Mouse (Mus musculus): ENCODE data around the gene Cacna1d. TPM values are rescaled to one million over a fixed set of nuclear protein-coding genes. Genes with fewer than 3 reads are reported as not detected.
A peak's percentile ranks its signal among the peaks of the same experiment; 100 is the strongest.

Cacna1d gene
- polyA plus RNA-seq, 1 experiment, result 26.2 TPM

DNA sequence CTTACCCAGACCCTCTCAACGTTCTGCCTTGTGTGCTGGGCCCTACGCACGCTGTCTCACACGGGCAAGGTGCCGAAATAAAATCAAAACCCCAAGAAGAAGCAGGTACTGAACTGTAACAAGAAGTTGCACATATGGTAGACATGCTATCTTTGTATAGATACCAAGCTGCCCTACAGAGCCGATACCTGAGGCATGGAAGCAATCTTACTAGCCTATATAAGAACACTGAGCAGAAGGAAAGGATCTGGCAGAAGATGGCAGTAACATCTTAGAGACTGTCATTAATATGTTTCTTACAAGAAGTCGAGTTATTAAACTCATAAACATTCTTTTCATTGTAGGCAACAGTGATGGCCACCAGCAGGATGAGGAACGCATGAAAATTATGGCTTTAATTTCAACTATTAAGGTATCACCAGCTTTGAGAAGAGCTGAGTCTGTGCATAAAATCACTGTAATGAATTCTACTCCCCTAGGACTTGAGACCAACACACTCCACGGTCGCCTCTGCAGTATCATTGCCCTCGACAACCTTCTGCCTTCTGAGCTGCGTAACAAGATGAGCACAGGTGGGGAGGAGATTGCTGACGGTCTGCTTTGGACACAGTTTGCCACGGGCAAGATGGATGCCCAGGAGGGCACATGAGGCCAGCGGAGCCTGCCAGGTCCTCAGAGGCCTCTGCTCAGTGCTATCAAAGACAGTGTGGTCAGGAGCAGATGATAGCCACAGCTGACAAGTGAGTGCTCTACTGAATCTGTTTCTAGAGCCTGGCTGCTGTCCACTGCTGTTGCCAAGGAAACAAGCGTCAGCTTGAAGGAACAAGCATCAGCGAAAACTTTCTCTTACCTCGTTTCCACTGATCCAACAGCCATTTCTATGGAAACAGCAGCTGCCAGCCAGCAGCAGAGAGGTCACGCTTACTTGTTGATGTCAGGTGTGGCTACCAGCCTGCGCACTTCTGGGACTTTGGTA lies 327.2 kb downstream of the Cacna1d start:
- no peak overlapping the region for H3K4me3 ChIP-seq (replicated peaks; ENCODE audit: extremely low read depth, low read depth, low read length)
- H3K4me1 ChIP-seq (ENCODE audit: control insufficient read depth, insufficient read depth, low read length), result no peaks in the 10 kb centered on the region
- TF ChIP-seq CTCF (IDR thresholded peaks at IDR 0.05; ENCODE audit: insufficient read depth, low read length) (no peak), POLR2A (IDR thresholded peaks at IDR 0.05; ENCODE audit: borderline replicate concordance, extremely low read depth, low read depth, low read length) (no peak)
- 74% methylated on average over 20 of the region's 20 CpGs for WGBS
- no peak for DNase-seq

DNA sequence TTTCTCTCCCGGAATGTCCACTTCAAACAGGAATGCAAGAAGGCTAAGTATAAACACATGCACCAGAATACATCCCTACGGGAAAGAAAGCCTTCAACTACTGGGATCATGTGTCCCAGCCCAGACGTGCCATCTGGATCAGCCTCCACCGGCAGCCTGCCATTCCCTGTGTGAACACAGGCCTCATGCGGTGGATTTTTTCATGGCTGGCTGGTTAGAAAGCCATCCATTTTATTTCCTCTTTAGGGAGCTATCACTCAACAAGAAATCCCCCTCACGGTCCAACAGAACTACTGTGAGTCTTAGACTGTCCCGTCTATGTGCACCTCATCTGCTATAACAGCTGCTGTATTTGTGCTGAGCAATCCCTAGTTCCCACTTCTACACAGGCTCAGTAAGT lies 343.5 kb downstream of the Cacna1d start:
- DNase-seq, result no peak
- TF ChIP-seq POLR2A (IDR thresholded peaks at IDR 0.05; ENCODE audit: borderline replicate concordance, extremely low read depth, low read depth, low read length) (no peak), CTCF (IDR thresholded peaks at IDR 0.05; ENCODE audit: insufficient read depth, low read length) (no peak)
- WGBS, result 66% methylated on average over 7 of the region's 7 CpGs

DNA sequence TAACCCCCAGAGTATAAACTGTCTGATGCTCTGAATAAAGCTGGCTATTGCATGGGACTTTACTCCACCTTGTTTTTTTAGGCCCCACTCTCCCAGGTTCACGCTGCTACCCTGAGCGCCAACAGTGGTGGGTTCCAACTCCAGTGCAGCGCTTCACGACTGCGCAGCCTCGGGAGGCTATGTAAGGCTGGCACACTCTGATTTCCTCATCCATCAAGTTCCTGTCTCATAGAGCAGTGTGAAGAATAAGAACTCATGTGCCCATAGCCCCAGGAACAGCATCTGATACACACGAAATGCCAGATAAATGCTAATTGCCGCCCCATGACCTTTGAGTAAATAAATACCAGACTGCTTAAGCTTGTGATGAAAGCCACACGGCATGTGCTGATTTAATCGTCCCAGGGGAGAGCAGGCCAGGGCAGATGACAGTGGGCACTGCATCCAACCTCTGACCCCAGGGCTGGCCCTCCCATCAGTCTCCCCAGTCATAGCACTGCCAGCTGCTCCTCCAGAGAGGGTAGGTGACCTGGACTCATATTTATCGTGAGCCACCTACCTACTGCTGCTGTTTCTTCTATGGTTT lies 352.8 kb downstream of the Cacna1d start:
- TF ChIP-seq CTCF (IDR thresholded peaks at IDR 0.05; ENCODE audit: insufficient read depth, low read length) (no peak), POLR2A (IDR thresholded peaks at IDR 0.05; ENCODE audit: borderline replicate concordance, extremely low read depth, low read depth, low read length) (no peak)
- peaks cover 4% of the 10 kb centered on the region; the same call in 1 of the 2 replicates for H3K4me1 ChIP-seq (ENCODE audit: control insufficient read depth, insufficient read depth, low read length)
- no peak overlapping the region for H3K4me3 ChIP-seq (replicated peaks; ENCODE audit: extremely low read depth, low read depth, low read length)
- WGBS, result 58% methylated on average over 11 of the region's 11 CpGs
- no peak for DNase-seq

More for the DNA sequence above, 343.5 kb downstream of the Cacna1d start:
- Histone ChIP-seq H3K4me1 (ENCODE audit: control insufficient read depth, insufficient read depth, low read length) (no peaks in the 10 kb centered on the region), H3K4me3 (replicated peaks; ENCODE audit: extremely low read depth, low read depth, low read length) (no peak overlapping the region)

DNA sequence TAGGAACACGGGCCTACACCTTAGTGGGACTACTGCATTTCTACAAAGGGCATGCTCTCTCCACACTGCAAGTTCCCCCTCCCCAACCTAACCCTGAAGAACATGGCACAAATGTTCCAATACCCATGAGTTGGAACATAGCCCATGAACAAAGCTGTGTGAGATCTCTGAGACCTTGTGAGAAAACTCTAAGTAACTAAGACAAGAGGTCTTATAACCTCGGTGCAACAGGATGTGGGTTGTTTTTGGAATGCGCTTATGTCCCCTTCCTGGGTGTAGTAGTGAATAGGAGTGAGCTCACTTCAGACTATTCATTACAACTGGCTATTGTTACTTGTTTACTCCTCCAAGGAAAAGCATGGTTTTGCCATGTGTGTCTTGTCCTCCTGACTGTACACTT lies 353.3 kb downstream of the Cacna1d start:
- TF ChIP-seq CTCF (IDR thresholded peaks at IDR 0.05; ENCODE audit: insufficient read depth, low read length) (no peak), POLR2A (IDR thresholded peaks at IDR 0.05; ENCODE audit: borderline replicate concordance, extremely low read depth, low read depth, low read length) (no peak)
- H3K4me3 ChIP-seq (replicated peaks; ENCODE audit: extremely low read depth, low read depth, low read length), result no peak overlapping the region
- H3K4me1 ChIP-seq (ENCODE audit: control insufficient read depth, insufficient read depth, low read length), result peaks cover 4% of the 10 kb centered on the region; the same call in 1 of the 2 replicates
- 49% methylated on average over 3 of the region's 3 CpGs for WGBS
- no peak for DNase-seq

DNA sequence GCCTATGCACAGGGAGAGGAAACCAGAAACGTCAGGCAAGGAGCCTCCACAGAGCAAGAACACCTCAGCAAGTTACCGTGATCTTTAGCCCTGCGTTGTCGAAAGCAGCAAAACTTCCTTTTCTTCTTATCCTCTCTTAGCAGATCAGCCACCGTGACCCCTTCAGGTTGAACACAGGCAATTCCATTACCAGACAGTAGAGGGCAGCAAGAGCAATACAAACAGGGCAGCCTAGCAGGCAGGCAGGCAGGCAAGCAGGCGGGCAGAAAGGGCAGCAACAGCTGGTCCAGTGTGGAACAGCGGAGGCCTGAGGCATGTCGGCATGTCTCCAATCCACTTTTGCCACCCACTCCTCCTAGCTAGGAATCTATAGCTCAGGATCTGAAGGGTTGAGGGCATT lies 354.3 kb downstream of the Cacna1d start:
- WGBS, result 2% methylated on average over 8 of the region's 8 CpGs

DNA sequence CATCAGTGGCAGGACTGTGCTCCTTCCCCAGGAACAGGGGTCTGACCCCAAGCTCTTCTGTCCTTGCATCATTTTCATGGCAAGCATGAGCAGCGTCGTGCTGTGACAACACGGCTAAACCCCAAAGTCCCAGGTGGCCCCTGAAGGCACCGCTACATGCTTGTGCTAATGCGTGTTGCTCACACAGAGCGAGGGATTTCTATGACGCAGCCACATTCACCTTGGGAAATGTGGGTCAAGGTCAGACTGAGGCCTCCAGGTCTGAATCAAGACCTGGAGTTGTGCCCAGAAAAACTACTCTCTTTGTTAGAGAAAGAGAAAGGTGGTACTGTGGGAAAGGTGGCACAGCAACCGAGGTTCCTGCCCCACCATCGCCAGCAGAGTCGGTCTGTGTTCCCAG lies 355.9 kb downstream of the Cacna1d start:
- Histone ChIP-seq H3K4me1 (ENCODE audit: control insufficient read depth, insufficient read depth, low read length) (peaks cover 4% of the 10 kb centered on the region; the same call in 1 of the 2 replicates), H3K4me3 (replicated peaks; ENCODE audit: extremely low read depth, low read depth, low read length) (no peak overlapping the region)
- TF ChIP-seq CTCF (IDR thresholded peaks at IDR 0.05; ENCODE audit: insufficient read depth, low read length) (no peak), POLR2A (IDR thresholded peaks at IDR 0.05; ENCODE audit: borderline replicate concordance, extremely low read depth, low read depth, low read length) (no peak)
- no peak for DNase-seq
- WGBS, result 79% methylated on average over 10 of the region's 10 CpGs

More for the DNA sequence above, 354.3 kb downstream of the Cacna1d start:
- DNase-seq, result peak; percentile 68
- TF ChIP-seq CTCF (IDR thresholded peaks at IDR 0.05; ENCODE audit: insufficient read depth, low read length) (peak; percentile 77), POLR2A (IDR thresholded peaks at IDR 0.05; ENCODE audit: borderline replicate concordance, extremely low read depth, low read depth, low read length) (no peak)
- Histone ChIP-seq H3K4me3 (replicated peaks; ENCODE audit: extremely low read depth, low read depth, low read length) (no peak overlapping the region), H3K4me1 (ENCODE audit: control insufficient read depth, insufficient read depth, low read length) (peaks cover 4% of the 10 kb centered on the region; the same call in 1 of the 2 replicates)

DNA sequence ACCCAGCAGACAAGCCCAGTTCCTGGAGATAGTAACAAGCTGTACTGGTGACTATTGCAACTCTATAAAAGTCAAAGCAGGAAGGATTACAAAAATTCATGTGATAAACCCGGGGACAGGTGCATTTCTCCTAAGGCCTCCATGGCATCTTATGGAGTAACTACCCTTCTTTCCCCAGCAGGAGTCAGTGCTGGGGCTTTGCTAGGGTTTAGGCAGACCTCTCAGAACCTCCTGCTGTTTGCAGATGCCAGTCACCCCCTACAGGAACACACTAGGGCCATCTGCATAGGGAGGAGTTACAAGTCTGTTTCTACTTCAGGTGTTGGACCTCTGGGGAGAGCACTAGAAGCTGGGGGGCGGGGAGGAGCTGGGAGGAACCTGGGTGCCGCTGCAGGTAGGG lies 357.6 kb downstream of the Cacna1d start:
- WGBS, result 61% methylated on average over 3 of the region's 3 CpGs
- no peak for DNase-seq
- Histone ChIP-seq H3K4me1 (ENCODE audit: control insufficient read depth, insufficient read depth, low read length) (peaks cover 4% of the 10 kb centered on the region; the same call in 1 of the 2 replicates), H3K4me3 (replicated peaks; ENCODE audit: extremely low read depth, low read depth, low read length) (no peak overlapping the region)
- TF ChIP-seq POLR2A (IDR thresholded peaks at IDR 0.05; ENCODE audit: borderline replicate concordance, extremely low read depth, low read depth, low read length) (no peak), CTCF (IDR thresholded peaks at IDR 0.05; ENCODE audit: insufficient read depth, low read length) (no peak)

DNA sequence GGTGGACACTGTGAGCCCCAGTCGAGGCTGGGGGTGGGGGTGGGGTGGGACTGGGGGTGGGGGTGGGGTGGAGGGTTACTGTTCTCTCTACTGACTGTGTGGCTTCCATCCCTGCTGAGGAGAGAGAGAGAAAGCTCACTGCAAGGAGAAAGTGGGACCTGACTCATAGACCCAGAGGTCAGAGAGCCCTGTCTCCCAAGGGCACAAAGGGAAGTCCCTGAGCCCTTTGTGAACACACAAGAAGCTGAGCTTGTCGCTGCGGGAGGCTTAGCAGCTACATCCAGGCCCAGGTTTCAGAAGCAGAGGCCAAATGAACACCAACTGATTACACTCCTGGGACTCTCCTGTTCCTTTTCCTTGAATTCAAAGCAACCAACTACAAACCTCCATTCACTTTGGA lies 360.0 kb downstream of the Cacna1d start:
- TF ChIP-seq CTCF (IDR thresholded peaks at IDR 0.05; ENCODE audit: insufficient read depth, low read length) (no peak), POLR2A (IDR thresholded peaks at IDR 0.05; ENCODE audit: borderline replicate concordance, extremely low read depth, low read depth, low read length) (no peak)
- WGBS, result 32% methylated on average over 3 of the region's 3 CpGs
- no peak overlapping the region for H3K4me3 ChIP-seq (replicated peaks; ENCODE audit: extremely low read depth, low read depth, low read length)
- no peak for DNase-seq
- H3K4me1 ChIP-seq (ENCODE audit: control insufficient read depth, insufficient read depth, low read length), result no peaks in the 10 kb centered on the region

DNA sequence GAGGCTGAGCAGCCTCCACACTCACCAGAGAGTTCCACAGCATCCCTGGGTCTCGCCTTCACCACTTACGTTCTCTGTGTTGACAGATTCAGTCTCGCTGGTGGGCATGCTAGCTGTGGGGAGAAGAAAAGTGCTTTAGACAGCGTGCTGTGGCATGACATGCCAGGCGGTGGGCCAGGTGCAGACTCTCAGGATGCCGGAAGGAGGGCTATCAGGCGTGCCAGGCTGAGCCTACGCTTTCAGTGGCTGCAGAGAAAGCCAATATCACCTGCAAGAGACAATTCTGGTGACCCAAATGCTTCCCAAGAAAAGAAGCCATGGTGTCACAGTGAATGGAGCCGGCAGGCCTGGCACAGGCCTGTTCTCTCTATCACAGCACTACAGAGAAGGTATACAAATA lies 361.2 kb downstream of the Cacna1d start:
- Histone ChIP-seq H3K4me3 (replicated peaks; ENCODE audit: extremely low read depth, low read depth, low read length) (no peak overlapping the region), H3K4me1 (ENCODE audit: control insufficient read depth, insufficient read depth, low read length) (no peaks in the 10 kb centered on the region)
- WGBS, result 91% methylated on average over 9 of the region's 9 CpGs
- TF ChIP-seq CTCF (IDR thresholded peaks at IDR 0.05; ENCODE audit: insufficient read depth, low read length) (no peak), POLR2A (IDR thresholded peaks at IDR 0.05; ENCODE audit: borderline replicate concordance, extremely low read depth, low read depth, low read length) (no peak)
- no peak for DNase-seq
